Mouse (Mus musculus) stomach, embryonic 16.5 days (tissue): ENCODE results near the gene Vcam1. TPM values are rescaled to one million over a fixed set of nuclear protein-coding genes. Genes with fewer than 3 reads are reported as not detected.

Experiments
- polyA plus RNA-seq: library from polyadenylated mRNA; unstranded; fragments of >200 nt; fragmentation: Nextera tagmentation; extraction: Ambion mirVana; gene quantifications from 2 replicates; pipeline ENCODE4 v1.2.1, GENCODE M21; 2015

The Vcam1 gene
- polyA plus RNA-seq, 1 experiment from 2014 or later: 65.7 TPM

Other genes starting within 250 kb of the Vcam1 start
- gene Dph5, start 241.9 kb downstream of the Vcam1 start, polyA plus RNA-seq: 28.8 and 31.9 TPM in 2 replicates
- gene Slc30a7, start 122.3 kb downstream of the Vcam1 start, polyA plus RNA-seq: 43.1 and 50.0 TPM in 2 replicates
- 20.2 and 20.3 TPM in 2 replicates for gene Extl2, start 122.2 kb downstream of the Vcam1 start, polyA plus RNA-seq
- 0.94 and 1.3 TPM in 2 replicates for gene Gpr88, start 123.8 kb upstream of the Vcam1 start, polyA plus RNA-seq